Mouse (Mus musculus) embryonic fibroblast, embryonic 13.5 days (primary cell): ENCODE results near the gene Hps6.

Source experiments
- CTCF ChIP-seq: IDR thresholded peaks from 2 replicates; pipeline ENCODE4 v1.5.1; 2011; ENCODE audit warnings: mild to moderate bottlenecking, control low read depth, low read length, moderate library complexity, borderline replicate concordance; ENCODE audit not compliant: insufficient read depth
- POLR2A ChIP-seq: IDR thresholded peaks from 2 replicates; pipeline ENCODE4 v1.6.1; 2011; ENCODE audit warnings: low read depth, mild to moderate bottlenecking, control low read depth, low read length, moderate library complexity

- TF ChIP-seq CTCF = no peak
- peak; percentile 95 for TF ChIP-seq POLR2A
These were observed 36.2 kb downstream of the Hps6 start for GRCm38 (mm10) chr19:46039478-46039877.
